Mouse (Mus musculus) forebrain, postnatal 0 days (tissue): Measurements from ENCODE around the gene Odf3l2. TPM values are rescaled to one million over a fixed set of nuclear protein-coding genes. Genes with fewer than 3 reads are reported as not detected.
A peak's percentile ranks its signal among the peaks of the same experiment; 100 is the strongest.

Source experiments
- ATAC-seq: fragments of 200-750 bp; cut with Nextera tagmentation; 2 replicates; pipeline ENCODE4 v1.8.0; 2017; ENCODE audit warnings: mild to moderate bottlenecking, moderate library complexity
- DNase-seq: peaks from one replicate; pipeline ENCODE4 v3.0.0-alpha.2; 2015
- H3K27ac ChIP-seq: fragments of 300-500 bp; sonication (generic); 2 replicates; pipeline ENCODE4 v1.5.1; 2014; ENCODE audit warnings: low read depth, mild to moderate bottlenecking, antibody characterized with exemption, low read length, moderate library complexity, mixed read lengths
- H3K27me3 ChIP-seq: fragments of 300-500 bp; sonication (generic); 2 replicates; pipeline ENCODE4 v1.6.1; 2014; ENCODE audit warnings: mild to moderate bottlenecking, low read length, mixed read lengths; ENCODE audit not compliant: insufficient read depth
- H3K36me3 ChIP-seq: fragments of 300-500 bp; sonication (generic); 2 replicates; pipeline ENCODE4 v1.6.1; 2014; ENCODE audit warnings: mild to moderate bottlenecking, moderate library complexity; ENCODE audit not compliant: insufficient read depth
- H3K4me1 ChIP-seq: fragments of 300-500 bp; sonication (generic); 2 replicates; pipeline ENCODE4 v1.6.1; 2014; ENCODE audit warnings: antibody characterized with exemption; ENCODE audit not compliant: insufficient read depth
- H3K4me2 ChIP-seq: fragments of 300-500 bp; sonication (generic); 2 replicates; pipeline ENCODE4 v1.6.1; 2014; ENCODE audit warnings: low read depth, mild to moderate bottlenecking, moderate library complexity
- H3K4me3 ChIP-seq: fragments of 300-500 bp; sonication (generic); 2 replicates; pipeline ENCODE4 v1.5.1; 2014; ENCODE audit warnings: low read depth, low read length, mixed read lengths
- H3K9ac ChIP-seq: fragments of 300-500 bp; sonication (generic); 2 replicates; pipeline ENCODE4 v1.6.1; 2014; ENCODE audit warnings: mild to moderate bottlenecking
- H3K9me3 ChIP-seq: fragments of 300-500 bp; sonication (generic); 2 replicates; pipeline ENCODE4 v1.6.1; 2016; ENCODE audit warnings: low read length
- CTCF ChIP-seq: sonication (generic); IDR thresholded peaks from 2 replicates; pipeline ENCODE4 v1.5.1; 2016; ENCODE audit warnings: antibody characterized with exemption, control low read depth, low read depth
- WGBS: fragments of 180-500 bp; shearing (Covaris S2); extraction: QIAGEN DNeasy Blood & Tissue Kit; methylation state at CpG from one replicate; pipeline ENCODE4 v1.1.7; 2014; 5-methylcytosine and 5-hydroxymethylcytosine counted together
- polyA plus RNA-seq: library from polyadenylated mRNA; unstranded; fragments of >200 nt; fragmentation: Nextera tagmentation; extraction: Ambion mirVana; gene quantifications from 2 replicates; pipeline ENCODE4 v1.2.1, GENCODE M21; 2015
- total RNA-seq: library from RNA; depleted of rRNA; stranded (reverse); fragments of >200 nt; gene quantifications from 2 replicates; pipeline ENCODE4 v1.2.3, GENCODE M21; 2014

The Odf3l2 gene
- total and polyA plus RNA-seq, 2 experiments from 2014 or later = 0.52 to 0.81 TPM

DNA sequence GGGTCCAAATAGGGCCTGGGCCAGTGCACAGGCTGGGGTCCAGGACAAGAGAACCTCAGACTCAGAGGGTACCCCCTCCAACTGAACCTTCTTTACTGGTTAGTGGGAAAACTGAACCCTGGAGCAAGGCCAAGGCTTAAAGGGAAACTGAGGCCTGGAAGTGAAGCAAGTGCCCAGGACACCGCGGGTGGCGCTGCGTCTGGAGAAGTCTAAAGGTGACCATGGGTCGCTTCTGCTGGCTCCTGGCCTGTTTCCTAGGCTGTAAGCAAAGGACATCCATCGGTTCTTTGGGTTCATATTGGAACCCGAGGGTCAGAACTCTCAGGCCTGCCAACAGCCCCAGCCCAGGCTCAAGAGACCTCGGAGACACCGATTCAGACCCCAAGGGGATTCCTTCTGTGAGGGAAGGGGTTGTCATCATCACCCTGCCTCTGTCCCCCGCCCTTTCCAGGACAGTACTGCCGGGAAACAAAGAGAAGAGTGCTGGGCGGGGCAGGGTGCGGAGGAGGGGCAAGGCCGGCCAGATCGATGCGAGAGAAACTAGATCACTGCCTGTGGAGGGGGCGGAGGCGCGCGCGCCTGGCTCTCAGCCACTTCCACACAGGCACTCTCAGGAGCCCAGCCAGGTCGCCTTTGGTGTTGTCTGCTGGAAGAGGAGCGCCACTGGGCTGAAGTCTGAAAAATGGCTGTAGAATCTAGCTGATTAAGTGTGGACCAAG, 6.9 kb downstream of the Odf3l2 start:
- no peak for TF ChIP-seq CTCF
- ATAC-seq = no peak
- DNase-seq = no peak
- Histone ChIP-seq H3K9ac (peak overlapping the region; percentile 82; the same call in 1 of the 2 replicates), H3K4me1 (peaks cover 16% of the 10 kb centered on the region; the same call in 1 of the 2 replicates), H3K36me3 (no peaks in the 10 kb centered on the region), H3K4me2 (peak overlapping the region; percentile 79), H3K27ac (no peak overlapping the region), H3K4me3 (peak overlapping the region; percentile 76; the same call in 1 of the 2 replicates), H3K9me3 (no peaks in the 10 kb centered on the region), H3K27me3 (no peaks in the 10 kb centered on the region)
- WGBS = 5% methylated on average over 23 of the region's 23 CpGs

DNA sequence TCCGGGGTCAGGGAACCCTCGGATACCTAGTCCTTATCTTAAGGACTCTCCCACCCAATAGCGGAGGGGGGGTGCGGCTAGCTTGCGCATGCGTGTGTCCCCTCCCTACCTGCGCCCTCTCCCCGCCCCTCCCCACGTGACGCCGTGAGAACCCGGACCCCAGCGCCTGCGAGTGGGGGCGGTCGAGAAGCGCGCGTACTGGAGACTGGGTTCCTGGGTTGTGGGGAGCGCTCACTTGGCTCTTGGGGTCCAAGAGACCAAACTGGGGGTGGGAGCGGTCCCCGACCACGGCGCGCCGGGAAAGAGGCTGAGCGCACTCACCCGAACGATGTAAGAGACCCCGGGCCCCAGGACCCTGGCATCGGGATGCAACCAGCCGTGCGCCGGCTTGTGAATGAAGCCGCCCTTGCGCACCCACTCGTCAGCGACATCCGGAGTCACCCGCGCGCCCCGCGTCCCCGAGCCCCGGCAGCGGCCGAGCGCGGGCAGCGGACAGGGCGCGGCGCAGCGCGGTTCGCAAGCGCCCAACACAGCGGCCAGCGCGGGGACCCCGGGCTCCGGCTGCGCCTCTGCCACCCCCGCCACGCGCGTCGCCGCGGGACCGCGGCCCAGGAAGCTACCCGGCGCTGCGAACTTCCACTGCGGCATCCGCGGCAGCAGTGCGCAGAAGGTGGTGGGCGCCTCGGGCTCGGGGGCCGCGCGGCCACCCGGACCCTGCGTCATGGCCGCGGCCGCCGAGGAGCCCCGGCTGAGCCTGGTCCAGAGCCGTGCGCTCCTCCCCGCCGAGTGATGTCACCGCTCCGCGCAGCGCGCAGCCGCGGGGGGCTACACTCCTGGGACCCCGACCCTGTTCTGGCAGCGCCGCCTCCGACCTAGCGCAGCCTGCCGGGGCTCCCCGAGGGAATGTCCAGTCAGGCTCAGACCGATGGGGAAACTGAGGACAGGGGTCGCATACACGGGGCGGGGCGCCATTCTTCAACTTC, 8.1 kb downstream of the Odf3l2 start, which contains the start of gene Shc2:
Gene Shc2, minus strand, starts transcription at position 791 of the 983 bp plus-strand sequence.
- Histone ChIP-seq H3K4me3 (peak within 1 kb of the TSS; percentile 76), H3K4me2 (peak within 1 kb of the TSS; percentile 79), H3K9me3 (no peaks in the 10 kb centered on the region), H3K36me3 (no peaks in the 10 kb centered on the region), H3K4me1 (peaks cover 16% of the 10 kb centered on the region; the same call in 1 of the 2 replicates), H3K27ac (peak within 1 kb of the TSS; percentile 92), H3K9ac (peak within 1 kb of the TSS; percentile 82), H3K27me3 (no peaks in the 10 kb centered on the region)
- TF ChIP-seq CTCF = 0 out of 2 replicates have a peak, but pooled peaks have one; percentile 8
- 3% methylated on average over 91 of the region's 116 CpGs for WGBS
- peak; percentile 91 for ATAC-seq
- peak; percentile 91 for DNase-seq

DNA sequence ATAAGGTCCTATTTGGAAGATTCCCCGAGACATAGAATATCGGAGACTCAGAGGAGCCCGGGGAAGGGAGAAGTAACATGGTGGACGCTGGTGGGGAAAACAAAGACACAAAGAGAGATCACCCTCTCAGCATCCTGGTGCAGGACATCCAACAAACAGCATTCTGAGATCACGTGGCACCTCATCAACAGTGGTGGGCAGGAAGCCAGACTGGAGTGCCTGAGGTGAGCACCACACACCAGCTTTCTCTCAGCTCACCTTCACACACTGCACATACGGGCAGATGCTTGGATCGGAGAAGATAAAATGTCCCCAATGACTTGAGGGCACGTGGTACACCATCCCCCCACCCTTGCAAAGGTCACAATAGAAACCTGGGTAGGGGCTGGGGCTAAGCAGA, 9.3 kb downstream of the Odf3l2 start:
- no peak overlapping the region; the same call in 1 of the 2 replicates for H3K4me3 ChIP-seq
- ATAC-seq (no peak), DNase-seq (no peak)
- no peak overlapping the region for H3K9ac ChIP-seq
- H3K27ac ChIP-seq = peak overlapping the region; percentile 29; the same call in 1 of the 2 replicates
- H3K4me1 ChIP-seq = peaks cover 16% of the 10 kb centered on the region; the same call in 1 of the 2 replicates
- no peaks in the 10 kb centered on the region for H3K36me3 ChIP-seq
- peak overlapping the region; percentile 79 for H3K4me2 ChIP-seq
- TF ChIP-seq CTCF = no peak
- H3K9me3 ChIP-seq = no peaks in the 10 kb centered on the region
- no peaks in the 10 kb centered on the region for H3K27me3 ChIP-seq
- WGBS = 76% methylated on average over 8 of the region's 8 CpGs

DNA sequence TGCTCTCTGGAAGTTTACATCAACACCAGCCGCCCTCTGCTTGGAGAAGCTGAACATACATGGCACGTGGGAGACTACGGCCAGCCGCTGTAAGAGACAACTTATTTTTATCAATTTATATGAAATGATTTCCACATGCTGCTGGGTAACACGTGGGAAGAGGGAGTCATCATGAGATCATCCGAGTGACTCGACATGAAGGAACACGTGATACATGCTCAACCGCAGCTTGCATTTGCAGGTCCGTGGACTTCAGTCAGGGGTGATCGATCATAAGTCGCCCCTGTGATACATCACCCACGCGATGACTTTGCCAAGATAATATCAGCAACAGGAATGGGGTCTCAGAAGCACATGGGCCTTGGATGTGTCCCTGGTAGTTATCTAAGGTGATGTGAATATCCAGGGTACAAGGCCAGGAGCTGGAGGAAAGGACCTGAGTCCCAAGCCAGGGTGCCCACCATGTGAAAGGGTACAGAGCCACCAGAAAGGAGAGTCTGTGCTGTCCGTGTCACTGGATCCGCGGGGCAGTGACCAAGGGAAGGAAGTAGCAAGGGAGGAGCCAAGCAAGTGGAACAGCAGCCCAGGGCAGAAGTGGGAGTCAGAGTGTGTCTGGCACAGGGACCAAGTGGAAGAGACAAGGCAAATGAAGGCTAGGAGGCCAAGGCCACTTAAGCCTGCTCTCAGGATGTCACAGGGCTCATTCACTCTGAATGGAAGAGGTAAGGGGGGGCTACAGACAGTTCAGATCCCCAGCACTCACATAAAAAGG, 12.3 kb downstream of the Odf3l2 start:
- no peak for DNase-seq
- TF ChIP-seq CTCF = no peak
- Histone ChIP-seq H3K4me2 (no peak overlapping the region), H3K4me3 (no peak overlapping the region), H3K9me3 (no peaks in the 10 kb centered on the region), H3K27ac (no peak overlapping the region), H3K36me3 (no peaks in the 10 kb centered on the region), H3K4me1 (peaks cover 8% of the 10 kb centered on the region; the same call in 1 of the 2 replicates), H3K27me3 (no peaks in the 10 kb centered on the region), H3K9ac (no peak overlapping the region)
- 86% methylated on average over 17 of the region's 17 CpGs for WGBS
- no peak for ATAC-seq

DNA sequence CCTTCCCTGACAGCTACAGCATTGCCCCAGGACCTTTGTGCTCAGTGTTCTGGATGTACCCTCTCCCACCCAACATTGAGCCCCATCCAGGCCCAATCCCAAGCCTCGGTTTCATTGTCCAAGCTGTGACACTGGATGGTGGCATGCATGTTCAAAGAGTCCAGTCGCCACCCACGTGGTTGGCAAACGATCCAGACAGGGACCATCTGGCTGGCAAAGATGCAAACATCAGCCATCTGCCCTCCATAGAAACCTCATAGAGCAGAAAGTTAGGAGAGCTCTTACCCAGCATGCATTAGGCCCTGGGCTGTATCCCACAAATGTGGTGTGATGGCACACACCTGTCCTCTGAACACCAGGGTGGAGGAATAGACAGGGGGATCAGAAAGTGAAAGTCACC, 14.1 kb downstream of the Odf3l2 start:
- 47% methylated on average over 4 of the region's 4 CpGs for WGBS
- TF ChIP-seq CTCF = no peak
- DNase-seq (peak; percentile 48), ATAC-seq (peak; percentile 43; the same call in 1 of the 2 replicates)
- no peak overlapping the region for H3K27ac ChIP-seq
- no peak overlapping the region for H3K4me3 ChIP-seq
- 0 out of 2 replicates have a peak, but pooled peaks cover under 1% of the 10 kb centered on the region for H3K4me1 ChIP-seq
- no peaks in the 10 kb centered on the region for H3K27me3 ChIP-seq
- no peak overlapping the region for H3K9ac ChIP-seq
- peaks cover 7% of the 10 kb centered on the region; the same call in 1 of the 2 replicates for H3K36me3 ChIP-seq
- H3K9me3 ChIP-seq = no peaks in the 10 kb centered on the region
- H3K4me2 ChIP-seq = no peak overlapping the region

DNA sequence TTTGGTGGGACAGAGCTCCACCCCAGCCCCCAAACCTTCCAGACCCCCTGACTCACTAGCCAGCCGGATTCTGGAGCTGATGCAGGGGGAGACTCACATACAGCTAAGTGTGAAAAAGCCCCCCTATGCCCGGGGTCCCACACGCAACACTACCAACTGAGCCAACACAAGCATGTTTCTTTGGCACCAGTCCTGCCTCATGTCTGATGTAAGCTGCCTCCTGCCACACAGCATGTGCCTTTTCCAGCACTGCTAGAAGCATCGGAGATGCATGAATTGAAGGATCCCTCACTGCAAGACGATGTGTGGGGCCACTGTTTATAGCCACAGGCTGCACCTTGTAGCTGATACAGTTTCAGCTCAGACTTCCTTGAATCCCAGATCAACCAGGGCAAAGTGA, 17.2 kb downstream of the Odf3l2 start:
- TF ChIP-seq CTCF = no peak
- H3K36me3 ChIP-seq = peaks cover 16% of the 10 kb centered on the region
- no peak overlapping the region for H3K4me2 ChIP-seq
- H3K9ac ChIP-seq = no peak overlapping the region
- no peaks in the 10 kb centered on the region for H3K27me3 ChIP-seq
- no peak overlapping the region for H3K27ac ChIP-seq
- 45% methylated on average over 5 of the region's 5 CpGs for WGBS
- no peaks in the 10 kb centered on the region for H3K4me1 ChIP-seq
- no peak overlapping the region for H3K4me3 ChIP-seq
- DNase-seq = peak; percentile 78
- peak; percentile 76 for ATAC-seq
- H3K9me3 ChIP-seq = no peaks in the 10 kb centered on the region
